Mouse (Mus musculus) liver, embryonic 14.5 days (tissue): ENCODE results near the gene Cfap58. TPM values are rescaled to one million over a fixed set of nuclear protein-coding genes. Genes with fewer than 3 reads are reported as not detected.

Source experiments
- ATAC-seq: fragments of 200-750 bp; cut with Nextera tagmentation; 2 replicates; pipeline ENCODE4 v1.8.0; 2017; ENCODE audit warnings: moderate number of reproducible peaks, mild to moderate bottlenecking, moderate library complexity; ENCODE audit not compliant: insufficient read depth
- DNase-seq, 3 experiments: peaks; one replicate each; pipeline ENCODE4 v3.0.0-alpha.2; 2012 to 2013; ENCODE audit warnings: low read depth in 3 of 3, low spot score in 3 of 3
- H3K27ac ChIP-seq: fragments of 300-500 bp; sonication (generic); 2 replicates; pipeline ENCODE4 v1.5.1; 2014; ENCODE audit warnings: moderate library complexity, mild to moderate bottlenecking, control low read depth, inconsistent platforms
- H3K27me3 ChIP-seq: fragments of 300-500 bp; sonication (generic); 2 replicates; pipeline ENCODE4 v1.6.1; 2014; ENCODE audit warnings: mild to moderate bottlenecking, low read length, moderate library complexity; ENCODE audit not compliant: control insufficient read depth, insufficient read depth
- H3K36me3 ChIP-seq: fragments of 300-500 bp; sonication (generic); replicated peaks from 2 replicates; pipeline ENCODE4 v1.6.1; 2014; ENCODE audit warnings: low read depth; ENCODE audit not compliant: control insufficient read depth, insufficient read depth
- H3K4me1 ChIP-seq, 2 experiments: fragments of 200-500 bp in 1 of 2; fragments of 300-500 bp in 1 of 2; sonication (generic) in 1 of 2; replicated peaks; 2 replicates each; pipeline ENCODE4 v1.6.1; 2012 to 2014; ENCODE audit warnings: antibody characterized with exemption in 1 of 2, inconsistent platforms in 1 of 2, low read length in 1 of 2; ENCODE audit not compliant: control insufficient read depth in 2 of 2, insufficient read depth in 2 of 2
- H3K4me2 ChIP-seq: fragments of 300-500 bp; sonication (generic); 2 replicates; pipeline ENCODE4 v1.6.1; 2014; ENCODE audit warnings: low read depth, mild to moderate bottlenecking, control low read depth, moderate library complexity
- H3K4me3 ChIP-seq, 2 experiments: fragments of 200-500 bp in 1 of 2; fragments of 300-500 bp in 1 of 2; sonication (generic) in 1 of 2; 2 replicates each; pipeline ENCODE4 v1.5.1; 2012 to 2014; ENCODE audit warnings: low read depth in 2 of 2, low read length in 2 of 2, mild to moderate bottlenecking in 2 of 2, control low read depth in 1 of 2, inconsistent platforms in 1 of 2, moderate library complexity in 1 of 2; ENCODE audit not compliant: insufficient read depth in 1 of 2
- H3K9ac ChIP-seq: fragments of 300-500 bp; sonication (generic); replicated peaks from 2 replicates; pipeline ENCODE4 v1.6.1; 2014; ENCODE audit warnings: mild to moderate bottlenecking, control low read depth, moderate library complexity
- H3K9me3 ChIP-seq: fragments of 300-500 bp; sonication (generic); 2 replicates; pipeline ENCODE4 v1.6.1; 2016; ENCODE audit warnings: low read length, mixed read lengths; ENCODE audit not compliant: control insufficient read depth
- CTCF ChIP-seq: IDR thresholded peaks from 2 replicates; pipeline ENCODE4 v1.5.1; 2016; ENCODE audit warnings: antibody characterized with exemption, low read depth, control low read depth
- EP300 ChIP-seq: IDR thresholded peaks from 2 replicates; pipeline ENCODE4 v1.6.1; 2016; ENCODE audit warnings: antibody characterized with exemption, low read depth
- WGBS: fragments of 180-500 bp; shearing (Covaris S2); extraction: QIAGEN DNeasy Blood & Tissue Kit; methylation state at CpG from one replicate; pipeline ENCODE4 v1.1.7; 2014; ENCODE audit not compliant: insufficient replicate concordance; 5-methylcytosine and 5-hydroxymethylcytosine counted together
- polyA plus RNA-seq, 2 experiments: library from polyadenylated mRNA; depleted of rRNA in 1 of 2; stranded (reverse) in 1 of 2; unstranded in 1 of 2; fragments of >200 nt; fragmentation: Nextera tagmentation in 1 of 2; extraction: Ambion mirVana in 1 of 2; gene quantifications; 2 replicates each; pipeline versions ENCODE4 v1.2.1 to v1.2.3; 2012 to 2014

Gene Cfap58
- polyA plus RNA-seq, 2 experiments, result not detected

GRCm38 (mm10) chr19:47968993-47969659 lies 31.7 kb downstream of the Cfap58 start:
- H3K4me3 ChIP-seq, result no peak overlapping the region
- H3K4me1 ChIP-seq, result no peaks in the 10 kb centered on the region
- WGBS, result 58% methylated on average over 17 of the region's 17 CpGs
- no peaks in the 10 kb centered on the region for H3K36me3 ChIP-seq
- H3K27me3 ChIP-seq, result no peaks in the 10 kb centered on the region
- no peak for TF ChIP-seq EP300
- no peak for TF ChIP-seq CTCF
- H3K27ac ChIP-seq, result no peak overlapping the region
- no peaks in the 10 kb centered on the region for H3K9me3 ChIP-seq
- DNase-seq (no peak), ATAC-seq (no peak)
- no peak overlapping the region for H3K9ac ChIP-seq
- no peak overlapping the region for H3K4me2 ChIP-seq

- DNase-seq (no peak), ATAC-seq (no peak)
- WGBS, result 69% methylated on average over 8 of the region's 8 CpGs
- H3K36me3 ChIP-seq, result no peaks in the 10 kb centered on the region
- TF ChIP-seq CTCF (no peak), EP300 (no peak)
- H3K9ac ChIP-seq, result no peak overlapping the region
- no peak overlapping the region for H3K27ac ChIP-seq
- H3K4me1 ChIP-seq, result no peaks in the 10 kb centered on the region
- H3K27me3 ChIP-seq, result no peaks in the 10 kb centered on the region
- H3K4me2 ChIP-seq, result no peak overlapping the region
- no peak overlapping the region for H3K4me3 ChIP-seq
- H3K9me3 ChIP-seq, result no peaks in the 10 kb centered on the region
Observed at GRCm38 (mm10) chr19:47971066-47971465, 33.6 kb downstream of the Cfap58 start.

GRCm38 (mm10) chr19:47978109-47978701 lies 40.7 kb downstream of the Cfap58 start:
- Histone ChIP-seq H3K27ac (no peak overlapping the region), H3K4me1 (no peaks in the 10 kb centered on the region), H3K4me3 (no peak overlapping the region), H3K9me3 (no peaks in the 10 kb centered on the region), H3K27me3 (no peaks in the 10 kb centered on the region), H3K36me3 (no peaks in the 10 kb centered on the region), H3K4me2 (no peak overlapping the region), H3K9ac (no peak overlapping the region)
- TF ChIP-seq EP300, result no peak
- no peak for TF ChIP-seq CTCF
- 50% methylated on average over 15 of the region's 15 CpGs for WGBS
- DNase-seq (no peak), ATAC-seq (no peak)

GRCm38 (mm10) chr19:47979446-47979845 lies 42.0 kb downstream of the Cfap58 start:
- DNase-seq (no peak), ATAC-seq (no peak)
- Histone ChIP-seq H3K9me3 (no peaks in the 10 kb centered on the region), H3K27ac (no peak overlapping the region), H3K27me3 (no peaks in the 10 kb centered on the region), H3K4me2 (no peak overlapping the region), H3K4me1 (no peaks in the 10 kb centered on the region), H3K36me3 (no peaks in the 10 kb centered on the region), H3K9ac (no peak overlapping the region), H3K4me3 (no peak overlapping the region)
- TF ChIP-seq EP300, result no peak
- no peak for TF ChIP-seq CTCF
- WGBS, result 53% methylated on average over 6 of the region's 6 CpGs

GRCm38 (mm10) chr19:47980241-47980640 lies 42.8 kb downstream of the Cfap58 start:
- H3K27ac ChIP-seq, result no peak overlapping the region
- 69% methylated on average over 10 of the region's 10 CpGs for WGBS
- no peak for DNase-seq
- no peaks in the 10 kb centered on the region for H3K9me3 ChIP-seq
- TF ChIP-seq EP300 (no peak), CTCF (no peak)
- H3K36me3 ChIP-seq, result no peaks in the 10 kb centered on the region
- H3K4me3 ChIP-seq, result no peak overlapping the region
- H3K4me1 ChIP-seq, result no peaks in the 10 kb centered on the region
- H3K27me3 ChIP-seq, result no peaks in the 10 kb centered on the region
- H3K9ac ChIP-seq, result no peak overlapping the region
- ATAC-seq, result no peak
- H3K4me2 ChIP-seq, result no peak overlapping the region
